Mouse (Mus musculus): ENCODE results near the gene Adcy10.

The Adcy10 gene

GRCm38 (mm10) chr1:165536079-165536675, 51.2 kb downstream of the Adcy10 start:
- DNase-seq (ENCODE audit: low spot score in 2 of 2), result no peak

GRCm38 (mm10) chr1:165537241-165537807, 52.3 kb downstream of the Adcy10 start:
- no peak for DNase-seq (ENCODE audit: low spot score in 2 of 2)

GRCm38 (mm10) chr1:165556711-165557110, 71.7 kb downstream of the Adcy10 start:
- DNase-seq (ENCODE audit: low spot score in 2 of 2), result peak; percentile 49 to 68

GRCm38 (mm10) chr1:165559073-165559472, 74.1 kb downstream of the Adcy10 start:
- peak; percentile 92 to 94 for DNase-seq (ENCODE audit: low spot score in 2 of 2)

GRCm38 (mm10) chr1:165565283-165565682, 80.3 kb downstream of the Adcy10 start:
- no peak for DNase-seq (ENCODE audit: low spot score in 2 of 2)

- no peak for DNase-seq (ENCODE audit: low spot score in 2 of 2)
Measured at GRCm38 (mm10) chr1:165567466-165567865, 82.5 kb downstream of the Adcy10 start.

- DNase-seq (ENCODE audit: low spot score in 2 of 2), result no peak
Measured at GRCm38 (mm10) chr1:165576005-165576404, 91.0 kb downstream of the Adcy10 start.

GRCm38 (mm10) chr1:165576459-165577112, 91.6 kb downstream of the Adcy10 start:
- DNase-seq (ENCODE audit: low spot score in 2 of 2), result no peak

GRCm38 (mm10) chr1:165579332-165579731, 94.3 kb downstream of the Adcy10 start:
- DNase-seq (ENCODE audit: low spot score in 2 of 2), result no peak

GRCm38 (mm10) chr1:165581255-165581654, 96.3 kb downstream of the Adcy10 start:
- DNase-seq (ENCODE audit: low spot score in 2 of 2), result no peak

GRCm38 (mm10) chr1:165583529-165584184, 98.7 kb downstream of the Adcy10 start:
- peak; percentile 88 to 92 for DNase-seq (ENCODE audit: low spot score in 2 of 2)

- DNase-seq (ENCODE audit: low spot score in 2 of 2), result no peak
Measured at GRCm38 (mm10) chr1:165585389-165586104, 100.6 kb downstream of the Adcy10 start.

GRCm38 (mm10) chr1:165586366-165586765, 101.4 kb downstream of the Adcy10 start:
- DNase-seq (ENCODE audit: low spot score in 2 of 2), result no peak

- no peak for DNase-seq (ENCODE audit: low spot score in 2 of 2)
Measured at GRCm38 (mm10) chr1:165587845-165588244, 102.9 kb downstream of the Adcy10 start.

- DNase-seq (ENCODE audit: low spot score in 2 of 2), result no peak
Measured at GRCm38 (mm10) chr1:165589280-165590048, 104.5 kb downstream of the Adcy10 start.

GRCm38 (mm10) chr1:165590760-165591159, 105.8 kb downstream of the Adcy10 start:
- DNase-seq (ENCODE audit: low spot score in 2 of 2), result no peak

- no peak for DNase-seq (ENCODE audit: low spot score in 2 of 2)
Measured at GRCm38 (mm10) chr1:165592295-165593082, 107.5 kb downstream of the Adcy10 start.

- DNase-seq (ENCODE audit: low spot score in 2 of 2), result no peak
Measured at GRCm38 (mm10) chr1:165594699-165595421, 109.9 kb downstream of the Adcy10 start.

- peak in 1 of 2 experiments; percentile 25 for DNase-seq (ENCODE audit: low spot score in 2 of 2)
Measured at GRCm38 (mm10) chr1:165601775-165602280, 116.8 kb downstream of the Adcy10 start.

Measured in right cerebral cortex, postnatal 10 days (tissue).